In the genomic region with DNA sequence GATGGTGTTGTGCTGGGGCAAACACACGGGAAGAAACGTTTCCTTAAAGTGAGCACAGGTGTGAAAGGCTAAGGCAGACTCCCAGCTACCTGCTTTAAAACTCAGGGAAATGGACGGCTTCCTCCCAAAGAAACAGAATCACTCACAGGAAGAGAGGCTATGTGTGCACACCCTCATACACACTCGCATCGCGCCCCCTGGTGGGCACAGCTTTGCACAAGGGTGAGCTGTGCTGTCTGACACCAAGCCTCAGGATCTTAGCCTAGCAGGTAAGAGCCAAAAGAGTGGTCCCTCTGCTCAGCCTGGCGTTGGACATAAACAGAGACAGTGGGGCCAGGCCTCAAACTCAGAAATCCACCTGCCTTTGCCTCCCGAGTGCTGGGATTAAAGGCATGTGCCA, we compare ENCODE assay signal across 8 mouse cellular contexts. TPM values are rescaled to one million over a fixed set of nuclear protein-coding genes. Genes with fewer than 3 reads are reported as not detected.
DNase-seq lines count a peak whose midpoint lies in the region; ATAC-seq and TF ChIP-seq lines count a peak whose summit lies in the region.

No protein-coding gene starts in this region.

- no peaks in the 10 kb centered on the region for H3K36me3 ChIP-seq in ES-E14 (ENCODE audit: control insufficient read depth, insufficient read depth, low read length, poor library complexity, severe bottlenecking)
- no peaks in the 10 kb centered on the region for H3K36me3 ChIP-seq in forebrain, embryonic 16.5 days (ENCODE audit: control insufficient read depth, insufficient read depth)
- no peaks in the 10 kb centered on the region for H3K36me3 ChIP-seq in lung, postnatal 0 days (ENCODE audit: insufficient read depth, low read length)

- no peak overlapping the region for H3K4me2 ChIP-seq in forebrain, embryonic 16.5 days (ENCODE audit: low read length)
- H3K4me2 ChIP-seq in lung, postnatal 0 days (replicated peaks; ENCODE audit: low read depth, low read length) = no peak overlapping the region

- no peak for TF ChIP-seq EP300 in lung, postnatal 0 days (IDR thresholded peaks at IDR 0.05)

- peak; percentile 98 for TF ChIP-seq CTCF in lung, postnatal 0 days (IDR thresholded peaks at IDR 0.05)

- H3K9ac ChIP-seq in ES-E14 (ENCODE audit: insufficient read depth, low read depth, low read length, poor library complexity, severe bottlenecking) = no peak overlapping the region
- H3K9ac ChIP-seq in forebrain, embryonic 16.5 days (replicated peaks; ENCODE audit: low read depth, low read length) = no peak overlapping the region
- no peak overlapping the region for H3K9ac ChIP-seq in lung, postnatal 0 days (replicated peaks; ENCODE audit: low read depth)

- no peak overlapping the region for H3K4me3 ChIP-seq in ES-E14 (ENCODE audit: insufficient read depth in 1 of 2, low read depth in 1 of 2, low read length in 2 of 2, poor library complexity in 1 of 2, severe bottlenecking in 1 of 2)
- H3K4me3 ChIP-seq in forebrain, embryonic 16.5 days (replicated peaks; ENCODE audit: low read length) = no peak overlapping the region
- no peak overlapping the region for H3K4me3 ChIP-seq in lung, postnatal 0 days (ENCODE audit: low read depth, low read length)

- no peaks in the 10 kb centered on the region for H3K9me3 ChIP-seq in ES-E14 (ENCODE audit: control insufficient read depth, insufficient read depth, low read depth, low read length)
- no peaks in the 10 kb centered on the region for H3K9me3 ChIP-seq in forebrain, embryonic 16.5 days (ENCODE audit: control insufficient read depth, low read length)
- no peaks in the 10 kb centered on the region for H3K9me3 ChIP-seq in lung, postnatal 0 days (ENCODE audit: low read length)

- DNase-seq in ES-E14 (ENCODE audit: low read depth, low spot score) = peak; percentile 92
- peak; percentile 91 for DNase-seq in cerebellum, adult 11 months
- DNase-seq in heart, postnatal 4 days = peak; percentile 96
- peak; percentile 89 for DNase-seq in layer of hippocampus, adult 9-11 months
- peak; percentile 91 for DNase-seq in lung, postnatal 0 days (ENCODE audit: low spot score)
- DNase-seq in retina, adult 2 months (ENCODE audit: low read depth, low spot score) = peak; percentile 78
- peak; percentile 89 to 91 for DNase-seq in thymus, postnatal 36 days

- ATAC-seq in forebrain, embryonic 16.5 days = peak; percentile 80
- ATAC-seq in lung, postnatal 0 days = peak; percentile 70

- peaks cover 3% of the 10 kb centered on the region for H3K27me3 ChIP-seq in forebrain, embryonic 16.5 days (replicated peaks; ENCODE audit: control insufficient read depth, insufficient read depth, low read length)
- no peaks in the 10 kb centered on the region for H3K27me3 ChIP-seq in lung, postnatal 0 days (replicated peaks; ENCODE audit: insufficient read depth, low read length)

- in situ Hi-C loops in ES-E14 (cut with MboI; ENCODE audit: low sequenced_read_pairs in 2 of 2, unreplicated experiment in 2 of 2) = no loop called here

- no peak overlapping the region for H3K27ac ChIP-seq in ES-E14 (ENCODE audit: insufficient read depth, low read depth, low read length, poor library complexity, severe bottlenecking)
- H3K27ac ChIP-seq in forebrain, embryonic 16.5 days (ENCODE audit: low read length) = no peak overlapping the region
- H3K27ac ChIP-seq in lung, postnatal 0 days (ENCODE audit: low read length) = no peak overlapping the region

- peaks cover 0 to 1% of the 10 kb centered on the region in 2 experiments; a peak in 2 of 4 replicates for H3K4me1 ChIP-seq in ES-E14 (ENCODE audit: control insufficient read depth in 2 of 2, insufficient read depth in 2 of 2, low read length in 2 of 2, poor library complexity in 1 of 2)
- peaks cover 7% of the 10 kb centered on the region for H3K4me1 ChIP-seq in forebrain, embryonic 16.5 days (replicated peaks; ENCODE audit: control insufficient read depth, insufficient read depth, low read length)
- no peaks in the 10 kb centered on the region for H3K4me1 ChIP-seq in lung, postnatal 0 days (ENCODE audit: insufficient read depth, low read depth, low read length)

- 4% methylated on average over 8 of the region's 8 CpGs for WGBS in forebrain, embryonic 16.5 days
- 2% methylated on average over 8 of the region's 8 CpGs for WGBS in lung, postnatal 0 days

TF ChIP-seq in ES-E14, 5 proteins besides CTCF, POLR2A, EP300 and RAD21:
- no peak for TF ChIP-seq ZNF384 (IDR thresholded peaks at IDR 0.05; ENCODE audit: low read depth, low read length)
- no peak for TF ChIP-seq HCFC1 (IDR thresholded peaks at IDR 0.05; ENCODE audit: borderline replicate concordance, insufficient read depth, low read length)
- no peak for TF ChIP-seq ZC3H11A (IDR thresholded peaks at IDR 0.05; ENCODE audit: borderline replicate concordance, low read depth, low read length)
- no peak for TF ChIP-seq CHD2 (IDR thresholded peaks at IDR 0.05; ENCODE audit: low read depth, low read length)
- no peak for TF ChIP-seq MAFK (IDR thresholded peaks at IDR 0.05; ENCODE audit: insufficient read depth, low read depth, low read length)

RNA-seq across cellular contexts. Expression of a gene that starts 7.2 kb away (rescaled TPM):
- total RNA-seq in ES-E14 (2012; rRNA removed) = 4.0 and 6.6 TPM in 2 replicates
- polyA plus RNA-seq in forebrain, embryonic 16.5 days (2015; fragmentation: Nextera tagmentation; extraction: Ambion mirVana) = 227 and 251 TPM in 2 replicates
- total RNA-seq in heart, postnatal 4 days (2021) = 10 to 100 TPM; 34.8 to 39.6 TPM
- 22.2 and 22.4 TPM in 2 replicates for polyA plus RNA-seq in lung, postnatal 0 days (2015; fragmentation: Nextera tagmentation; extraction: Ambion mirVana)

RNA-seq across cellular contexts. Expression of a gene that starts 21.7 kb away (rescaled TPM):
- 65.3 and 90.0 TPM in 2 replicates for total RNA-seq in ES-E14 (2012; rRNA removed)
- 36.4 and 41.1 TPM in 2 replicates for polyA plus RNA-seq in forebrain, embryonic 16.5 days (2015; fragmentation: Nextera tagmentation; extraction: Ambion mirVana)
- 10 to 100 TPM; 45.4 to 46.0 TPM for total RNA-seq in heart, postnatal 4 days (2021)
- 121 and 150 TPM in 2 replicates for polyA plus RNA-seq in lung, postnatal 0 days (2015; fragmentation: Nextera tagmentation; extraction: Ambion mirVana)
